Mouse (Mus musculus) ovary, adult 10 weeks (tissue): ENCODE data around the gene Klhl6. TPM values are rescaled to one million over a fixed set of nuclear protein-coding genes. Genes with fewer than 3 reads are reported as not detected.

ENCODE experiments used
- polyA plus RNA-seq: library from polyadenylated mRNA; stranded (reverse); fragments of 350-450 nt; fragmentation: Illumina TruSeq; extraction: RNeasy Lipid Tissue Mini Kit (QIAGEN cat#74804); gene quantifications from one replicate; pipeline ENCODE4 v1.2.3, GENCODE M21; 2014

The Klhl6 gene
- 4.5 TPM for polyA plus RNA-seq

GRCm38 (mm10) chr16:19982537-19983257 is at the start of gene Klhl6:
TSS of gene Klhl6 (minus strand) at chr16:19983037.

Other genes with a start within 250 kb of the Klhl6 start
- gene B3gnt5, start 222.8 kb downstream of the Klhl6 start, polyA plus RNA-seq, result 3.7 TPM
- 114 TPM for gene Klhl24, start 114.5 kb upstream of the Klhl6 start, polyA plus RNA-seq
- gene Yeats2, start 158.0 kb upstream of the Klhl6 start, polyA plus RNA-seq, result 42.7 TPM